Mouse (Mus musculus) cortical plate, adult 2 months (tissue): Measurements from ENCODE around the gene Tmprss6. TPM values are rescaled to one million over a fixed set of nuclear protein-coding genes. Genes with fewer than 3 reads are reported as not detected.

Experiments
- H3K27ac ChIP-seq: fragments of 200-500 bp; 2 replicates; pipeline ENCODE4 v1.5.1; 2012; ENCODE audit warnings: low read length, control low read depth, inconsistent platforms; ENCODE audit not compliant: insufficient read depth
- H3K4me1 ChIP-seq: fragments of 200-500 bp; 2 replicates; pipeline ENCODE4 v1.6.1; 2011; ENCODE audit warnings: low read length; ENCODE audit not compliant: control insufficient read depth, insufficient read depth
- H3K4me3 ChIP-seq: fragments of 200-500 bp; 2 replicates; pipeline ENCODE4 v1.5.1; 2011; ENCODE audit warnings: mild to moderate bottlenecking, low read length, control low read depth; ENCODE audit not compliant: insufficient read depth
- CTCF ChIP-seq: fragments of 200-500 bp; IDR thresholded peaks from 2 replicates; pipeline ENCODE4 v1.5.1; 2011; ENCODE audit warnings: mild to moderate bottlenecking, control low read depth, low read length; ENCODE audit not compliant: insufficient read depth; ENCODE audit errors: extremely low read depth
- POLR2A ChIP-seq: fragments of 200-500 bp; IDR thresholded peaks from 2 replicates; pipeline ENCODE4 v1.6.1; 2011; ENCODE audit warnings: mild to moderate bottlenecking, low read length, control low read depth; ENCODE audit not compliant: insufficient read depth; ENCODE audit errors: extremely low read depth
- polyA plus RNA-seq: library from polyadenylated mRNA; depleted of rRNA; stranded (reverse); fragments of >200 nt; gene quantifications from 2 replicates; pipeline ENCODE4 v1.2.3, GENCODE M21; 2012; rRNA removed

The Tmprss6 gene
- polyA plus RNA-seq, result 0.04 and 0.11 TPM in 2 replicates

- no peak within 1 kb of the TSS for H3K4me3 ChIP-seq
- TF ChIP-seq CTCF, result no peak
- no peak for TF ChIP-seq POLR2A
- no peaks in the 10 kb centered on the region for H3K4me1 ChIP-seq
- no peak within 1 kb of the TSS for H3K27ac ChIP-seq
Measured at GRCm38 (mm10) chr15:78468379-78468937, at the start of gene Tmprss6. Tmprss6 (minus strand) TSS chr15:78468634.

DNA sequence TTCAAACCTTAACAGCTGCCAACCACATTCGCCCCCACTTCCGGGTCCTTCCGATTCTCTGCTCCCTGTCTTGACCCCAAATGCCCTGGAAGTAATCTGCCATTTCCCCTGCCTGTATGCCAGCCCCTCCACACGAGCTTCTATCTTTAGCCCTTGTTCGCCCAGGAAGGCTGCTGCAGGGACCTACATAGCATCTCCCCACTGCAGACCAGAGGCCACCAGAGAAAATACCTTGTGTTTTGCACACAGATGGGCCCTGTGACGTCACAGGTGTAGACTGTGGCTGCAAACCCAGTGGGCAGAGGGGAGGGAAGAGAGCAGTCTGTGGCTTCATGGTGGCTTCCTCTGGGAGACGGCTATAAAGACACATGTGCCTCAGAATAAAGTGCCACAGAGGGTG, 49.8 kb upstream of the Tmprss6 start:
- TF ChIP-seq POLR2A, result no peak
- no peak for TF ChIP-seq CTCF

DNA sequence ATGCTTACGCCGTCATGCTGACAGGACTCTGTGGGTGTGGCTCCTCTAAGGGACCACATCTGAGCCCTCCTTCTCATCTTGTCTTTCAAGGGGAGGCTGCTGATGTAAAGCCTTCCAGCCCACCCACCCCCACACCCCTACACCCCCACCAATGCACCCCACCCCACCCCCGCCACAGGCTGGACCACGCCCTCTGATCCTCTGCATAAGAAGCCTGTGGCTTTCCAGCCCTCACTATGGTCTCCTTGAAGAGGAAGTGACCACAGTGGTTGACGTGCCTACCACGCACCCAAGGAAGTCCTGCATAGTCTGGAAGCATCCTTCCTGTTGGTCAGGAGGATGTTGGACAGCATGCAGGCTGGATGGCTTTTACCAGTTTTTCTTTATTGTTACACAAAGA, 47.3 kb upstream of the Tmprss6 start:
- TF ChIP-seq CTCF (no peak), POLR2A (no peak)
- H3K4me3 ChIP-seq, result no peak overlapping the region
- H3K4me1 ChIP-seq, result peaks cover 2% of the 10 kb centered on the region; the same call in 1 of the 2 replicates
- no peak overlapping the region for H3K27ac ChIP-seq

More for the DNA sequence above, 49.8 kb upstream of the Tmprss6 start:
- H3K4me3 ChIP-seq, result no peak overlapping the region
- peaks cover 2% of the 10 kb centered on the region; the same call in 1 of the 2 replicates for H3K4me1 ChIP-seq
- no peak overlapping the region for H3K27ac ChIP-seq

DNA sequence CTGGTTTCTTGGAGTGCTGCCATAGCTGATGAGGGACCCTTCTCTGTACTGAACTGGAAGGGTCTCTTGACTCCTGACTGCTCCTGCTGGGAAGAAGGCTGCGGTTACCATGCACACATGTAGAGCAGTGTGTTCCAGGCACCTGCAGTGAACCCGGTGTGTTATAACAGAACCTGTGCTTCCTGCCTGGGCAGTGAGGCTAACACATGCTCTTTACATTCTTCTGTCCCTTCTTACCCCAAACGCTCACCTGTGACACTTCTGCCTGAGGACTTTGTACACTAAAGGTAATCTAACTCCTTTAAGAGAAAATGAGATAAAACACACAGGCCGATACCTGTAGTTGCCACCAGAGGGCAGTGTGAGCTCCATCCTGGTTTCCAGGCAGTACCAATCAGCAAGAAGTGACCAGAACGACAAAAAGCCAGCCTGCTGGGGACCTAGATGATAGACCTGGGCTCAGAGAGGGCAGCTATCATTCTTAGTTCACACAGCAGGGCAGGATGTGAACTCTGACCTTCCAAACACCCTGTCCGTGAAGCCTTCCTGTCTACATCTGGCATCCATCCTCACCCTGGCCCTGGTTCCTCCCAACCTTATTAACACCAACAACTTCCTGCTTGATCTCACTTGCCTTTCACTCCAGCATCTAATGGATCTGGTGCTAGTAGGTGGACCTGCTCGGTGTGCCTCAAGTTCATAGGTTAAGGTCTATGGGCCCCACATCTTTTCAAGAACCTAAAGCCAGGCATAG, 46.1 kb upstream of the Tmprss6 start:
- peaks cover 2% of the 10 kb centered on the region; the same call in 1 of the 2 replicates for H3K4me1 ChIP-seq
- H3K4me3 ChIP-seq, result no peak overlapping the region
- H3K27ac ChIP-seq, result no peak overlapping the region
- TF ChIP-seq CTCF (peak; percentile 94), POLR2A (no peak)

GRCm38 (mm10) chr15:78513019-78513418, 44.6 kb upstream of the Tmprss6 start:
- Histone ChIP-seq H3K4me1 (peaks cover 2% of the 10 kb centered on the region; the same call in 1 of the 2 replicates), H3K27ac (no peak overlapping the region), H3K4me3 (no peak overlapping the region)
- TF ChIP-seq POLR2A (no peak), CTCF (no peak)

GRCm38 (mm10) chr15:78511951-78512350, 43.5 kb upstream of the Tmprss6 start:
- Histone ChIP-seq H3K4me3 (no peak overlapping the region), H3K4me1 (peaks cover 2% of the 10 kb centered on the region; the same call in 1 of the 2 replicates), H3K27ac (no peak overlapping the region)
- no peak for TF ChIP-seq CTCF
- no peak for TF ChIP-seq POLR2A

GRCm38 (mm10) chr15:78510736-78511135, 42.3 kb upstream of the Tmprss6 start:
- peaks cover 2% of the 10 kb centered on the region; the same call in 1 of the 2 replicates for H3K4me1 ChIP-seq
- TF ChIP-seq CTCF (no peak), POLR2A (no peak)
- H3K4me3 ChIP-seq, result no peak overlapping the region
- no peak overlapping the region for H3K27ac ChIP-seq

DNA sequence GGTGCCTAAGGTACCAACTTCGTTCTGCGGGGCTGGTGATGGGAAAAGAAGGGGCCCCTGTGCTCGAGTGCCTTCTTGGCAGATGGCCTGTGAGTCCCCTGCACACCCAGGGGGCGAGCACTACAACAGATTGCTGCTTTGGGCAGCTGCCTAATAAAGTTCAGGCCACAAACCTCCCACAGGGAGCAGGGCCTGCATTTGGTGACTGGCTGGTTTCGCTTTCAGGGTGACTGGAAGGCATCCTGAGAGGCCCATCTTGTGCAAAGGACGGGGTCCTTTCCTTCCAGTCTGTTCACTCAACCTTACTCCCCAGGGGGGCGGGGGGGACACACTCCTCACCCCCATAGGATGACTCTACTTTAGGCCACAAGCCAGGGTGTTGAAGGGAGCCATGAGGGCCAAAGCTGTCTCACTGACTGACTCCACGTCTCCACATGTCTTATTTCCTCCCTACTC, 41.7 kb upstream of the Tmprss6 start:
- TF ChIP-seq CTCF (no peak), POLR2A (no peak)
- no peak overlapping the region for H3K4me3 ChIP-seq
- no peak overlapping the region for H3K27ac ChIP-seq
- peaks cover under 1% of the 10 kb centered on the region; the same call in 1 of the 2 replicates for H3K4me1 ChIP-seq

DNA sequence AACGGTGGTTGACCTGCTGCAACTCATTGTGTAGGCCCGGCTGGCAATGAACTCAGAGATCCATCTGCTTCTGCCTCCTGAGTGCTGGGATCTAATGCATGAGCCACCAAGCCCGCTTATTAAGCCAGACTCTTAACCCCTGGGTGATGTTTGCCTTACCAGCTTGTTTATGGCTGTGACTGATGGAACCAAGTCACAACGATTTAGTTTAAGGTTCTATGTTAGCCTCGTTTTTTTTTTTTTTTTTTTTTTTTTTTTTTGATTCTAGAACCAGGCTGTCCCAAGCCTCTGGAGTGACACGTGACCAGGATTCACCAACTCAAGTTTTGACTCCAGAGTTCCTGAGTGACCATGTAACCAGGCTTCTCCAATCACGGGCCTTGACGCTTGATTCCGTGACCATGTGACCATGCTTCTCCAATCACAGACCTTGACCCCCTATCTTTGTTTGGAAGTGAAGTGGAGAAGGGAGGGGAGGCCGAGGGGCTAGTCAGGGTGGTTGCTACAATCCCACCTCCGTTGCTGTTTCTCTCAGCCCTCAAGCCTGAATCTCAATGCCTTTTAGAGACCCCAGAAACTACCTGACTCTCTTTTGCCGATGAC, 41.0 kb upstream of the Tmprss6 start:
- Histone ChIP-seq H3K4me1 (no peaks in the 10 kb centered on the region), H3K27ac (no peak overlapping the region)
- TF ChIP-seq CTCF (no peak), POLR2A (no peak)

More for the DNA sequence above, 41.0 kb upstream of the Tmprss6 start:
- H3K4me3 ChIP-seq, result no peak overlapping the region
